Mouse (Mus musculus): ENCODE results near the gene Fam117b.

DNA sequence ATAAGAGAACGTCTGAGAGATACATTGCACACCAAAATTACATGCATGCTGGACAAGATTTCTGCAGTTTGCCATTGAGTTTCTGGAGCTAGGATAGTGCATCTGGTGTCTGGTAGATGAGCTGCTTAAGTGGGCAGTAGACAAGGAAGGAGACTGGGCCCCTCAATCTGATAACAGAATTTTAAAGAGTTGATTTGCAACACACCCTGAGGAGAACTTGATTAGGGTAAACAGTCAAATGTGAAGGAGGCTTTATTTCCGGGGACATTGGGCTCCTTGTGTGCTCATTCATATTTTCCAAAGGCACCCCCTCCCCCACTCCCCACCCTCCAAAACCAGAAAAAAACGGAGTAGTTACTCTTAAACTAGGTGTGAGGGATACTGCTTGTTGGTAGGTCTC lies 2.0 kb downstream of the Fam117b start:
- TF ChIP-seq CTCF (IDR thresholded peaks at IDR 0.05; ENCODE audit: low read depth) (no peak), EP300 (IDR thresholded peaks at IDR 0.05; ENCODE audit: low read depth) (no peak)
